Mouse (Mus musculus) 416B (cell line): Measurements from ENCODE around the gene Tbc1d20.

Source experiments
- DNase-seq: peaks from one replicate; pipeline ENCODE4 v3.0.0; 2011; ENCODE audit warnings: low read depth

The Tbc1d20 gene

DNA sequence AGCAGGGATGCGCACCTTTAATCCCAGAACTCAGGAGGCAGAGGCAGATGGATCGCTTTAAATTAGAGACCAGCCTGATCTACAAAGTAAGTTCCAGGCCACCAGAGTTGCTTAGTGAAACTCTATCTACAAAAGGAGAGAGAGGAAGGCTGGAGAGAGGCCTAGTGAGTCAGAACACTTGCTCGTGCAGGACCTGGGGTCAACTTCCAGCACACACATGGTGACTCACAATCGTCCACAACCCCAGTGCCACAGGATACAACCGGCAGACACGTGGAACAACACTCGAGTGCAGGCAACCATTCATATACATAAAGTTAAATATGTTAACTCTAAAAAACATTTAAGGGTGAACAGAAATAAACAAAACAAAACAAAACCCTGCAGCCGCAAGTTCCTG lies 33.0 kb downstream of the Tbc1d20 start:
- DNase-seq = peak; percentile 74

DNA sequence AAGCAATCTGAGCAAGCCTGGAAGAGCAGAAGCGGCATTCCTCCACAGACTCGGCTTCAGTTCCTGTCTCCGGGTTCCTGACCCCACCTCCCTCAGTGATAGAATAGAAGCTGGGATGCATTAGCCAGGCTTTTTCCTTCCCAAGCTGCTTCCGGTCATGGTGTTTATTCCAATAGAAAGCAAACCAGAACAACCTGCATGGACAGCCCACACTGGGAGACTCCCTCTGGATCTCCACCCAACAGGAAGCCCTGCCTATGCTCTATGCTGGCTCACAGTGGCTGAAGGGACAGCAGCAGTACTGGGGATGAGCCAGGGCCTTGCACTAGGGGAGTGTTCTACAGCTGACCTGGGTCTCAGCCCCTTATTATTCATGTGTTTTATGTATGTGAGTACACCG lies 34.4 kb downstream of the Tbc1d20 start:
- no peak for DNase-seq

DNA sequence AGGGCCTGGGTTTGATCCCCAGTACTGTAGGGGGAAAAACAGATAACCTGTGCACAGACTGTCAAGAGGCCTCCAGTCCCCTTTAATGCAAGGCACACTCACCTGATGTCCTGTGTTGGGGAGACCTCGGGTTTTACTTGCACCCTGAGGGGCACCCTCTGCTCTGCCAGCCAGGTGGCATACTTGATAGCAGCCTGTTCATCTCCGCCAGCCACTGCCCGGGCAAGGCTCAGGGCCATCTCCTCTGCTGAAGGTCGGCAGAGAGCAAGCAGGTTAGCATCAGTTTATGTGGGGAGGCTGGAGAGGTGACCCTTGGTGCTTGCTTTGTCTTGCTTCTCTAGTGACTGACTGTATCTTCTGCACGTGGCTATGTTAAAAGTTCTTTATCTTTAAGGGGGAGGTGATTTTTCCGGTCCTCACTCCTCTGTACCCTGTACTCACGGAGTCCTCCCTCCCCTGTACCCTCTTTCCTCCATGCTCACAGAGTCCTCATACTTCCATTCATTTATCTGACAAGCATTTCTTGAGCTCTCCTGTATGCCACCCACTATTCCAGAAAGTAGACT lies 37.3 kb downstream of the Tbc1d20 start:
- DNase-seq = no peak

DNA sequence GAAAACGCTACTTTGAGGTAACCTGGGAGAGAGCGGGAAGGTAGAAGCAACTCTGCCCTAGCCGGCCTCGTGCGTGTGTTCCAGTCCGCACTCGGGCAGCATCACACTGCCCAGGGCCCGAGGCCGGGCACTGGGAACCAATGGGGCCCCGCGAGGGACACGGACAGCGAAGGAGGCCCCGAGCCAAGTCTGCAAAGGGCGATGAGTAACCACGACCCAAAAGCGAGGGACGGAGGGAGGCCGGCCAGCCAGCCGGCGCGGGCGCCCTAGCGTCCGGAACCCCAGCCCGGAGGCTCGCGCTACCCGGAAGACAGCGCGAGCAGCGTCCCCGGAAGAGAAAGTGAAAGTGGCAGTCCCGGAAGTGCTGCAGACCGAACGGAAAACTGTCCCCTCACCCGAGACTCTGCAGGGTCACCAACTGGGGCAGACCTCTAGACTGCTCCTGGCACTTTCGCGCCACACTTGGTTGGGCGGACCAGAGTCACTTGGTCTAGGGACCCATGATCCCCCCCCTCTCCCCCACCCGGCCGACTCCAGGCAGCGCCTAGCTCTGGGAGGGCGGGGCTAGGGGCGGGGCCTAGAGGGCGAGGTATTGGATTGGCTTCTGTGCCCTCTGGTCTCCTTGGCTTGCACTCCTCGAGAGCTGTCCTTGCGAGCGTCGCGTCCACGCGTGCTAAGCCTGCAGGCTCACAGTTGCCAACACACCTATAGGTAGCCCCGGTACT lies 38.6 kb downstream of the Tbc1d20 start, which contains the start of gene Rbck1:
TSS of gene Rbck1 (minus strand) at position 553 of the 725 bp plus-strand sequence.
- DNase-seq = peak; percentile 96

DNA sequence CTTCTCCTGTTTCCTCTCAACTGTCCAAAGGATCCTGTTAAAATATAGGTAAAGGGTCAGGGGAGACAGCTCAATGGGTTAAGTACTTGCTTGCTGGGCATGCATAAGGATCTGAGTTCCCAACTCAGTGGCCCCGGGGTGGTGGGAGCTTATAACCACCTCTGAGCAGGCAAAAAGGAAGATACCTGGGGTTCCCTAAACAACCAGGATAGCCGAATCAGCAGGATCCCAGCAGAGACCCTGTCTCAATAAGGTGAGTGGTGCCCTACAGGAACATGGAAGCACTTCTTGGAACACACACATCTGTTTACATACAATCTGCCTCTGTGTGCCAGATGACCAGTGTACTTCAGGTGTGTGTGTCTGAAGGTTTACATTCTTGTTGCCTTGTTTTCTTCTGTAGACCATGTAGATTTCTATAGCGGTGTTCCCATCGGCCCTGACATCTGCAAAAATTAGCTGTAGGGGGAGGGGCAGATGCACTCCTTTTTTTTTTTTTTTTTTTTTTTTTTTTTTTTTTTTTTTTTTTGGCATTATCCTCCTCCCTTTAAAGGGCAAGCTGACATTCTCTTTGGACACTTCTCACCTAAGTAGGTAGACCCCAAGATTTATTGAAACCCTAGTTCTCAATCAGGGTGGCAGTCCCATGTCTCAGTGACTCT lies 39.8 kb downstream of the Tbc1d20 start:
- no peak for DNase-seq

DNA sequence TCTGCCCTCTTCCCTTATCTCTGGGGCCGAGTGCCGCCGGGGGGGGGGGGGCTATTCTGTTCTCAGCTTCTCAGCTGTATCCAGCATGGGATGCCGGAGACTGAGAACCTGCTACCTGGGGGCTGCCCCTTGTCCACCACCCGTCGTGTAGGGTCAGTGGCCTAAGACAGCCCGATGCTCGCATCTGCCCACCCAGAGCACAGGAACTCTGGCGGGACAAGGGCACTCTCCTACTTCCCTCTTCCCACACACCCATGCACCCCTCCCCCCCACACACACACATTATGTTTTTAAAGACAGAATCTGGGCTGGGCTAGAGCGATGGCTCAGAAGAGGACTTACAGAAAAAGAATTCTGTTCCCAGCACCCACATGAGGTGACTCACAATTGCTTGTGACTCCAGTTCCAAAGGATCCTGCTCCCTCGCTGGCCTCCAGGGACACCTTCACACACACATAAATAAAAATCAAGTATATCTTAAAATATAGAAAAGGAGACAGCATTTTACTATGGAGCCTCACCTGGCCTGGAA lies 41.7 kb downstream of the Tbc1d20 start:
- DNase-seq = no peak

DNA sequence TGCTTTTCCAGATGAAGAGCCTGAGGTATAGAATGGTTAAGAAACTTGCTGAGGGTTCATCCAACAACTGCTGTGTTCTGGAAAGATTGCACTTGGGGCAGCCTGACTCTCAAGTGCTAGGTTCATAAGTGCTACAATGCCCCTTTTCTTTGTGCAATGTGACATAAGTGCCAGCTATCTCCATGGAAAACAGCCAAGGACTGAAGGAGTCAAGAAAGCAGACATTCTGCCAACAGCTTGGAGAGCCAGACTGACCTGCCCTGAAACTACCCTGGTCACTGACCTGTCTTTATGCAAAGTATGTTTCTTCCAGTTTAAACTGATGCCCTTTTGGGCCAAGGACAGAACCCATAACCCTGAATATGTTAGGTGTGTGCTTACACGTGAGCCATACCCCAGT lies 43.2 kb downstream of the Tbc1d20 start:
- DNase-seq = no peak

DNA sequence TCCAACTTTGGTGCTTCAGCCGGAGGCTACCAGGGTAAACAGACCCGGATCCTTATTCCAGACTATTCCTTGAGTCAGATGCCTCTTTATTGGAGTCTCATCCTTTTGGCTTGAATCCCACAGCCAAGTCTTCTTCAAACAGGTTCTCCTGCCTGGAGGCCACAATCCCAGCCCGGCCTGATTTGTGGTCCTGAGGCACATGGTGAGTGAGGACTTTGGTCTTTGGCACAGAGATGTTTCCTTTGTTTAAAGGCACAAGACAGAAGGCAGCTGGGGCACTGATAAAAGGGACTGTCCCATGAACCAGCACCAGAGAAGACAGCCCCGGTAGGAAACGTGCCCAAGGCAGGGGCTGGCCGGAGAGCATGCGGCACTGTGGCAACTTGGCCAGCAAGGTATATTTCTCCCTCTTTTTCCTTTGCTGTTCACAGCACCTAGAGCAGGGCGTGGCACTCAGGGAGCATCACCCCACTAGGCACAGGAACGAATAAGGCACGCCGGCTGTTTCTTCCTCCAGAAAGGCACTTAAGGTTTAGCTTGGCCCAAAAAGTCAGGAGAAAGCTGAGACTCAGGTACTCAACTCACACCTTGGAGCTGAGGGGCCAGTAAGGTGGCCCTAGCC lies 44.1 kb downstream of the Tbc1d20 start:
- DNase-seq = no peak

DNA sequence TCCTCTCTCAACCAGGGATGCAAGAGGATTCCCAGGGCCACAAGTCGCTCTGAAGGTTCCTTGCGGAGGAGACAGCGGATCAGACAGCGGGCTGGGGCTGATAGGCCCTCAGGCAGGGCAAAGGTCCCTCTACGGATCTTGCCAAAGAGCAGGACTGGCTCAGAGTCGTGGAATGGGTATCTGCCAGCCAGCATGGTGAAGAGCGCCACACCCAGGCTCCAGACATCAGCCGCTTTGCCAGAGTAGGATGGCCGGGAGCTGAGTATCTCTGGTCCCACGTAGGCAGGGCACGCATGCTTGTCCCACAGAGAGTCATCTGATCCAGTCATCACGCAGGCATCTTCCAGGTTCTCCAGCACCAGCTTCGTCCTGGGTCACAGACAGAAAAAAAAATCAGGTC lies 44.7 kb downstream of the Tbc1d20 start:
- no peak for DNase-seq

DNA sequence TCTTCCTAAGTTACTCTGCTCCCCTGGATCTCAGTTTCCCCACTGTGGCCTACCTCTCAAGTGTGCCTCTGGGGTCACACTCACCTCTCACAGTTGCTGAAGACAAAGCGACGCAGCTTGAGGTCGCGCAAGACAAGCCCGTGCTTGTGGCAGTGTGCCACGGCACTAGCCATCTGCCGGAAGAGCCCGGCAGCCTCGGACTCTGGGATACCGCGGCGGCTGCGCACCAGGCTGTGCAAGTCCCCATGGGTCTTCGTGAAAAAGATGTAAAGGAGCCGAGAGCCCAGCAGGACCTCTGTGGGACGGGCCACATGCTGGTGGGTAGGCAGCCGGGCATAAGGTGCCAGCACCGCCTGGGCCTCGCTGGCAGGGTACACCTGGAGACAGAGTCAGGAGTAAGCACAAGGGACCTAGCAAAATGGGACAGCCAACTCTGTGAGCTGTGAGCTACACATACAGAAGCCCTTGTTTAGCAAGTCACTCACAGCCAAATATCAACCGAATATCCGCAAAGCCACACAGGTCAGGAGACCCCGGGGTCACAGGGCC lies 46.1 kb downstream of the Tbc1d20 start:
- no peak for DNase-seq

DNA sequence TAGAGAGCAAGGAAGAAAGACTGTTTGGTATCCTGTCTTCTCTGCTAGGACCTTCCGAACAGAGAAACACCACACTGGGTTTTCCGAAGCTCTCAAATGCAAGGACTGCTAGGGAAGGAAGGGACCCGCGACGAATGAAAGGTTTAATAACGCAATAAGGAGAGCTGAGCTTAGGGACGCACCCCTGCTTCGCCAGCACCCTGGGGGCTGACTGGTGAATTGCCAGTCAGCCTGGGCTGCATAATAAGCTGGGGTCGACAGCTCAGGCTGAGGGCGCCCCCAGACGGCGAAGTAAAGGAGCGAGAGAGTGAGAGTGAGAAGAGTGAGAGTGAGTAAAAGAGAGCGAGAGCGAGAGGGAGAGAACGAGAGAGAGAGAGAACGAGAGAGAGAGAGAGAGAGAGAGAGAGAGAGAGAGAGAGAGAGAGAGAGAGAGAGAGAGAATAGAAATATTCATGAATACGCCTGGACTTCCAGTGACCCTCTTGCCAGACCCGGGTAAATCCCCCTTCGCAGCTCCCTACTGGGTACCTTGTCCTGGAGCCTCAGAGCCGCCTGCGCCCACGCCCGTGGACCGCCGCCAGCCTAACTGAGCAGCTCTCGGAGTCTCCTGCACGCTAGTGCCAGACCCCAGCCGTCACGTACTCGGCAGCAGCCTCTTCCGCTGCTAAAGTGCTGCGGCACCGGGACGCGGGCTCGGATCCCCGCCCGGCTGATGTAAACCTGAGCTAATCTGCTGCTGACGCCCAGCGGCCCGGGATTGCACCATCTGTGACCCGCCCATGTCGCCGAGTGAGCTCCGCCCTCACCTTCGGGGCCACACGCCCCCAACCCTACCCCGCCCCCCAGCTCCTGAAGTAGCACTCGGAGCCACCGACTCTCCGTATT lies 49.9 kb downstream of the Tbc1d20 start, which contains the start of gene Trib3:
TSS of gene Trib3 (minus strand) at position 704 of the 885 bp plus-strand sequence.
- DNase-seq = peak; percentile 93

DNA sequence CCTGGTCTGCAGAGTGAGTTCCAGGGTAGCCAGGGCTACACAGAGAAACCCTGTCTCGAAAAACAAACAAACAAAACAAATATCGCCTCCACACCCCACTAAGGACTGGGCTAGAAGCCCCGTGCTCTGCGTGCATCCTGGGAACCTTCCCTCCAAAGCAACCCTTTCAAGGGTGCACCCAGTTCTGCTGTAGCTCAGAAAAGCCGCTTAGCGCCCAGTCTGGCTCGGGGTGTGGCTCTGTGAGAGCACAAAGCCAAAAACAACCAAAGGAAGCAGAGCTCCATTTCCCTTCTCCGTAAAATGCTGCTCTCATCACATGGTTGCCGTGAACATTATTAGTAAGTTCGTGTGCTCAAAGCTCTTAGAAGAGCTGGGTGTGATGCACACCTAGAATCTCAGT lies 50.7 kb downstream of the Tbc1d20 start:
- peak; percentile 46 for DNase-seq

DNA sequence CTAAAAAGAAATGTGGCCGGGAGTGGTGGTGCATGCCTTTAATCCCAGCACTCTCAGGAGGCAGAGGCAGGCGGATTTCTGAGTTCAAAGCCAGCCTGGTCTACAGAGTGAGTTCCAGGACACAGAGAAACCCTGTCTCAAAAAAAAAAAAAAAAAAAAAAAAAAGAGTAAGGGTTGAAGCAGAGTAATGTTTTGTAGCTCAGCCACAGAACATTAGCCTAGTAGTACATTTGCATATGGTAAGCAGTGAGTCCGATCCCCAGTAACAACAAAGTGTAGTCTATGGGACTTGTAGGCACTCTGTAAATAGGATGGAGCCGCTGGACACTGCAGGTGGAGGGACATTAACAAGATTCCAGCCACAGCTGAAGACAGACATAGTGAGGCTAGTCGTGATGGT lies 51.3 kb downstream of the Tbc1d20 start:
- no peak for DNase-seq

DNA sequence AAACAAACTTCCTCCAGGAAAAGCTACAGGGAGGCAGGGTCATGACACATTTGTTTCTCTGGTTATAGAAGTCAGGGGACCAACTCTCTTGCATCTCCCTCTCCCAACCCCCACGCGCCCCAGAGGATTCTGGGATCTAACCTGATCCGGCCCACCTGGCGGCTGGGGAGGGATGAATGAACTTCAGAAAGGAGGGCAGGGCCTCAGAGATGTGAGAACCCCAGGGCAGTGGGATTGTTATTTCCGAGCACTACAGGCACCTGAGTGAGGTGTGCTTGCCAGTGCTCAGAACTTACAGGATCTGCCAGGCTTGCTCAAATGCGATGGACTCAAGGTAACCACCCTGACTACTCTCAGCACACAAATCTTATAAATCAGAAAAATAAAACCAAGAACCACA lies 51.8 kb downstream of the Tbc1d20 start:
- DNase-seq = no peak

DNA sequence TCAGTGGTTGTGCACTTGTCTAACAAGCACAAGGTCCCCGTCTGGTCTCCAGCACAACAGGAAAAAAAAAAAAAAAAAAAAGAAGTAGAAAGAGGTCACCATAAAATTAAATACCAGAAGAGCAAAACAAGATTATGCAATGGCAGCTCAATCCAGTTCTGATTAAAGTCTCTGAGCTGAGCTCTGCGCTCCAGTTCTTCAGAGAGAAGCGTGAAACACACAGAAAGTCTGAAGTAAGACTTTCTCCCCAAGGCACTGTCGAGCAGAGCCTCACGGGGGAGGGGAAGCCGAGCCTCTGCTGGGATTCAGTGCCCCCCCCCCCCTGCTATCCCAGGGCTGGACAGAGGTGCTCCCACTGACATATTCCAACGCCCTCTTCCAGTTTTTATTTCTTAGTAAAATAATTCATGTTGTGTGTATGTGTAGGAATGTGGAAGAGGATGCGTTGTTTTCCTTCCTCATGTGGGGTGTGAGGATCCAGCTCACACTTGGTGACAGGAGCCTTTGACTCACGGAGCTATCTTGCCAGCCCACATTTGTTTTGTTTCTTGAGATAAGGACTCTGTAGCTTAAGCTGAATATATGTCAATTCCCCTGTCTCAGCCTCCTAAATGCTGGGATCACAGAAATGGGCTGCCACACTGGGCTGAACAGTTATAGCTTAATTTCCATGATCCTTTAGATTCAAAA lies 53.3 kb downstream of the Tbc1d20 start:
- peak; percentile 67 for DNase-seq

DNA sequence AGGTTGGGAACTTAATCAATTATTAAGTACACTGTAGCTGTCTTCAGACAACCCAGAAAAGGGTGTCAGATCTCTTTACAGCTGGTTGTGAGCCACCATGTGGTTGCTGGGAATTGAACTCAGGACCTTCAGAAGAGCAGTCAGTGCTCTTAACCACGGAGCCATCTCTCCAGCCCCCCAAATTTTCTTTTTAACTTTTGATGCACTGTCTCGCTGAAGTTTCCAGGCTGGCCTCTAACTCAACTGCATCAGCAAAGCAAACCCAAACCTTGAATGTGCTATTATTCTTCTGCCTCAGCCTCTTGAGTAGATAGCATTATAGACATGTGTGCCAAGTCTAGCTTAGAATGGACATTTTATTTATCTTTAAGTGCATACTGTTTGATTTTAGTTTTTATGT lies 54.1 kb downstream of the Tbc1d20 start:
- DNase-seq = no peak

DNA sequence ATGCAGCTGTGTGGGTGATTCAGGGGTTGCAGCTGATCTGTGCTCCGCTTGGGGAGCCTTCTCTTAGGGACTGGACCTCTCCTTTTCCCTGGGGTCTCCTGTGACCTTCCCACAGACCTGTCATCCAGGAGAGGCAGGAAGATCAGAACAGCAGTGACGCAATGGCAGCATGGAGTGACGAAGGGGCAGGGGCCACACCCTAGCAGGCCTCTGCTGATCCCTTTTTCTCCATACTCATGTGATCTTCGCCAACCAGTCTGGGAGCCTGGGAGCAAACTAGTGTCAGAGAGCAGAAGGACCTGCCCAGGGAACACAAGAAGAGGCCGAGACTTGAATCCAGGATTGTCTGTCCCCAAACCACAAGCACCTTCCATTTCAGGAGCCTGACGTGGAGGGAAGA lies 55.6 kb downstream of the Tbc1d20 start:
- no peak for DNase-seq

DNA sequence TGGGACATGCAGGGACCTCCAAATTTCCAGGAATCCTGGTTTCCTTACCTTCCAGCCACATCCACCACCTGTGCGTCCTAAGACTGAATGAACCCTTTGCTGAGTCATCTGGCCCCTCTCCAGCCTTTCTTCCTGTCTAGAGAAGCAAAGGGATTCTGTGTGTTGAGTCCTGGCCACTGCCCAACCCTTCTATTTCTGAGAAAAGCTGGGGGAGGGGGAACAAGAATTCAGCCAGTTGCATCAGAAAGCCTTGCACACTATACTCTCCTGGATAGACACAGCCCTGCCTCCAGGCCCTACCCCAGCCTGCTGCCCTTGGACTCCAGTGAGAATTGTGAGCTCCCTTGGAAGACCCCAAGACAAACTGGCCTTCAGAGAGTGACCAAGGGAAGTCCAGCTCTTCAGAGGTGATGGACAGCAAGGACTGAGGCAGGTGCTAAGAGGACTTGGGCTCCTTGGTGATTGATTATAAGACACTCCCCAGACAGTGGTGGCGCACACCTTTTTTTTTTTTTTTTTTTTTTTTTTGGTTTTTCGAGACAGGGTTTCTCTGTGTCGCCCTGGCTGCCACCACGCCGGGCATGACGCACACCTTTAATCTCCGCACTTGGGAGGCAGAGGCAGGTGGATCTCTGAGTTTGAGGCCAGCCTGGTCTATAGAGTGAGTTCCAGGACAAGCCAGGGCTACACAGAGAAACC lies 56.4 kb downstream of the Tbc1d20 start:
- peak; percentile 95 for DNase-seq

DNA sequence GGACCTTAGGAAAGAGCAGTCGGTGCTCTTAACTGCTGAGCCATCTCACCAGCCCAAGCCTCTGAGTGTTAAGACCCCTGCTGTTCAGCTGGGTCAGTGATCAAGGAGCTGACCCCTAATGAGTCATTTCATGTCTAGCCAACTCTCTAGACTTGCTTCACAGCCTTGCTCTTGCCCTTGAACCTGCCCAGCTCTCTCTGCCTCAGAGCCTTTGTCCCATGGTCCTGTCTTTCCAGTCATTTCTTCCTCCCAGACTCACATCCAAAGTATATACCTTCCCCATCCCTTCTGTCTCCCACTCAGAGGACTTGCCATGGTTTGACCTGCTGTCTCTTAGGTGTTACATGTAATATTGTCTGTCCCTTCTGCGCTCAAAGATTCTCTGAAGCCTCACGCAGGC lies 63.6 kb downstream of the Tbc1d20 start:
- no peak for DNase-seq

DNA sequence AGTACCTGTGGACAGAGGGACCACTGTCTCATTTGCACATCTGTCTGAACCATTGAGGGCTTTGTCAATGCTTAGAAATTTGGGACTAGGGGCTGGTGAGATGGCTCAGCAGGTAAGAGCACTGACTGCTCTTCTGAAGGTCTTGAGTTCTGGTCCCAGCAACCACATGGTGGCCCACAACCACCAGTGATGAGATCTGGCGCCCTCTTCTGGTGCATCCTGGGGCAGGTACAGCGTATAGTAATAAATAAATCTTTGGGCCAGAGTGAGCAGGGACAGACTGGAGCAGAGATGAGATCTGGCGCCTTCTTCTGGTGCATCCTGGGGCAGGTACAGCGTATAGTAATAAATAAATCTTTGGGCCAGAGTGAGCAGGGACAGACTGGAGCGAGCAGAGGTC lies 65.3 kb downstream of the Tbc1d20 start:
- DNase-seq = peak; percentile 42
